In the genomic region with DNA sequence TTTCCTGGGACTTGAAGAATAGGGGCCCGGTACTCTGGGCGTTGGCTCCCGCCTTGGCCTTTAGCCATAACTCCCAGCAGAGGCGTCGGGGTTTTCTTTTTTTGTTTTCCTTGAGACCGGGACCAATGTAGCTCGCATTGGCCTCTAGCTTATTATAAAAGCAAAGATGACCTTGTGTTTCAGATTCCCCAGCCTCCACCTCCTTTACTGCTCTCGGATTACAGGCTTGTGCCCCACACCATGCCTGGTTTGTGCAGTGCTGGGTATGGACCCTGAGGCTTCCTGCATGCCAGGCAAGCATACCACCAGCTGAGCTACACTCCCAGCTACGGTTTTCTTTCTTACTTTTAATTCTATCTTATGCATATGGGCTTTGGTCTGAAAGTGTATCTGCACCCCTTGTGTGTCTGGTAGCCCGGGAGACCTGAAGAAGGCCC, we compare ENCODE assay signal across 8 mouse cellular contexts. TPM values are rescaled to one million over a fixed set of nuclear protein-coding genes. Genes with fewer than 3 reads are reported as not detected.
DNase-seq lines count a peak whose midpoint lies in the region; ATAC-seq lines count a peak whose summit lies in the region.

No protein-coding gene starts in this region.

- H3K4me3 ChIP-seq in kidney, embryonic 14.5 days (ENCODE audit: low read length): 0 out of 2 replicates have a peak overlapping the region, but pooled peaks have one; percentile 57
- peak overlapping the region; percentile 51 for H3K4me3 ChIP-seq in embryonic facial prominence, embryonic 12.5 days
- peak overlapping the region; percentile 52 for H3K4me3 ChIP-seq in hindbrain, embryonic 15.5 days
- H3K4me3 ChIP-seq in midbrain, embryonic 13.5 days (replicated peaks): peak overlapping the region; percentile 51

- H3K4me2 ChIP-seq in kidney, embryonic 14.5 days (replicated peaks; ENCODE audit: low read depth, low read length): peak overlapping the region; percentile 98
- H3K4me2 ChIP-seq in embryonic facial prominence, embryonic 12.5 days (replicated peaks): peak overlapping the region; percentile 95
- H3K4me2 ChIP-seq in hindbrain, embryonic 15.5 days: peak overlapping the region; percentile 93
- H3K4me2 ChIP-seq in midbrain, embryonic 13.5 days (replicated peaks): peak overlapping the region; percentile 84

- ATAC-seq in kidney, embryonic 14.5 days (ENCODE audit: low FRiP score, low TSS enrichment): peak; percentile 43; the same call in 1 of the 2 replicates
- peak; percentile 58 for ATAC-seq in embryonic facial prominence, embryonic 12.5 days (ENCODE audit: insufficient number of reproducible peaks, insufficient read depth, low FRiP score, low TSS enrichment)
- ATAC-seq in hindbrain, embryonic 15.5 days (ENCODE audit: low FRiP score, low read depth): peak; percentile 50
- peak; percentile 64 for ATAC-seq in midbrain, embryonic 13.5 days

- no peaks in the 10 kb centered on the region for H3K36me3 ChIP-seq in kidney, embryonic 14.5 days (ENCODE audit: control insufficient read depth, insufficient read depth, low read length)
- no peaks in the 10 kb centered on the region for H3K36me3 ChIP-seq in embryonic facial prominence, embryonic 12.5 days
- H3K36me3 ChIP-seq in hindbrain, embryonic 15.5 days: no peaks in the 10 kb centered on the region
- H3K36me3 ChIP-seq in midbrain, embryonic 13.5 days: no peaks in the 10 kb centered on the region

- H3K27ac ChIP-seq in kidney, embryonic 14.5 days (ENCODE audit: low read depth, low read length): no peak overlapping the region; the same call in 1 of the 2 replicates
- H3K27ac ChIP-seq in embryonic facial prominence, embryonic 12.5 days: peak overlapping the region; percentile 69
- peak overlapping the region; percentile 46; the same call in 1 of the 2 replicates for H3K27ac ChIP-seq in hindbrain, embryonic 15.5 days (replicated peaks)
- H3K27ac ChIP-seq in midbrain, embryonic 13.5 days: peak overlapping the region; percentile 30; the same call in 1 of the 2 replicates

- WGBS in kidney, embryonic 14.5 days: 9% methylated on average over 10 of the region's 10 CpGs
- 12% methylated on average over 10 of the region's 10 CpGs for WGBS in embryonic facial prominence, embryonic 12.5 days
- WGBS in hindbrain, embryonic 15.5 days: 9% methylated on average over 10 of the region's 10 CpGs
- WGBS in midbrain, embryonic 13.5 days: 12% methylated on average over 10 of the region's 10 CpGs

- intact Hi-C loops in left cerebral cortex, postnatal 14 days (cut with DNase I): no loop called here

- H3K27me3 ChIP-seq in kidney, embryonic 14.5 days (ENCODE audit: control insufficient read depth, insufficient read depth, low read length): no peaks in the 10 kb centered on the region
- H3K27me3 ChIP-seq in embryonic facial prominence, embryonic 12.5 days: no peaks in the 10 kb centered on the region
- no peaks in the 10 kb centered on the region for H3K27me3 ChIP-seq in hindbrain, embryonic 15.5 days
- peaks cover 5% of the 10 kb centered on the region; the same call in 1 of the 2 replicates for H3K27me3 ChIP-seq in midbrain, embryonic 13.5 days

- no peak for DNase-seq in kidney, postnatal 36 days
- no peak for DNase-seq in embryo, embryonic 9.5 days (ENCODE audit: extremely low spot score)
- no peak for DNase-seq in left cerebral cortex, postnatal 14 days (ENCODE audit: low spot score in 2 of 2)
- DNase-seq in spleen, adult 12 weeks (ENCODE audit: low spot score): no peak

- H3K9ac ChIP-seq in kidney, embryonic 14.5 days (ENCODE audit: low read depth, low read length): no peak overlapping the region
- no peak overlapping the region for H3K9ac ChIP-seq in embryonic facial prominence, embryonic 12.5 days
- H3K9ac ChIP-seq in hindbrain, embryonic 15.5 days: no peak overlapping the region
- H3K9ac ChIP-seq in midbrain, embryonic 13.5 days (replicated peaks): no peak overlapping the region

- no peaks in the 10 kb centered on the region for H3K9me3 ChIP-seq in kidney, embryonic 14.5 days (ENCODE audit: control insufficient read depth, low read length)
- H3K9me3 ChIP-seq in embryonic facial prominence, embryonic 12.5 days: no peaks in the 10 kb centered on the region
- no peaks in the 10 kb centered on the region for H3K9me3 ChIP-seq in hindbrain, embryonic 15.5 days
- H3K9me3 ChIP-seq in midbrain, embryonic 13.5 days: no peaks in the 10 kb centered on the region

- H3K4me1 ChIP-seq in kidney, embryonic 14.5 days (ENCODE audit: control insufficient read depth, insufficient read depth, low read length): peaks cover 20% of the 10 kb centered on the region
- H3K4me1 ChIP-seq in embryonic facial prominence, embryonic 12.5 days: peaks cover 32% of the 10 kb centered on the region
- peaks cover 36% of the 10 kb centered on the region for H3K4me1 ChIP-seq in hindbrain, embryonic 15.5 days (replicated peaks)
- peaks cover 29% of the 10 kb centered on the region for H3K4me1 ChIP-seq in midbrain, embryonic 13.5 days (replicated peaks)

RNA-seq across cellular contexts. Expression of gene Micall2, which starts 0.4 kb away (rescaled TPM):
- 3.6 and 6.4 TPM in 2 replicates for polyA plus RNA-seq in kidney, embryonic 14.5 days (2014; fragmentation: Nextera tagmentation; extraction: Ambion mirVana)
- 7.7 and 8.4 TPM in 2 replicates for polyA plus RNA-seq in embryonic facial prominence, embryonic 12.5 days (2016; fragmentation: Nextera tagmentation; extraction: Ambion mirVana)
- polyA plus RNA-seq in hindbrain, embryonic 15.5 days (2015; fragmentation: Nextera tagmentation; extraction: Ambion mirVana): 10.1 and 12.2 TPM in 2 replicates
- polyA plus RNA-seq in midbrain, embryonic 13.5 days (2015; fragmentation: Nextera tagmentation; extraction: Ambion mirVana): 7.5 and 8.9 TPM in 2 replicates
- total RNA-seq in left cerebral cortex, postnatal 14 days (2021): 1 to 10 TPM; 1.6 to 2.8 TPM

RNA-seq across cellular contexts. Expression of gene Ints1, which starts 39.0 kb away (rescaled TPM):
- 32.2 and 40.7 TPM in 2 replicates for polyA plus RNA-seq in kidney, embryonic 14.5 days (2014; fragmentation: Nextera tagmentation; extraction: Ambion mirVana)
- 33.6 and 34.5 TPM in 2 replicates for polyA plus RNA-seq in embryonic facial prominence, embryonic 12.5 days (2016; fragmentation: Nextera tagmentation; extraction: Ambion mirVana)
- 30.0 and 30.3 TPM in 2 replicates for polyA plus RNA-seq in hindbrain, embryonic 15.5 days (2015; fragmentation: Nextera tagmentation; extraction: Ambion mirVana)
- 24.0 and 28.9 TPM in 2 replicates for polyA plus RNA-seq in midbrain, embryonic 13.5 days (2015; fragmentation: Nextera tagmentation; extraction: Ambion mirVana)
- 100 to 1,000 TPM in 1 of 2 experiments, 10 to 100 TPM in 1; 96.8 to 102 TPM for total RNA-seq in left cerebral cortex, postnatal 14 days (2021)

RNA-seq across cellular contexts. Expression of gene Mafk, which starts 54.8 kb away (rescaled TPM):
- 2.5 and 5.3 TPM in 2 replicates for polyA plus RNA-seq in kidney, embryonic 14.5 days (2014; fragmentation: Nextera tagmentation; extraction: Ambion mirVana)
- 7.2 and 8.6 TPM in 2 replicates for polyA plus RNA-seq in embryonic facial prominence, embryonic 12.5 days (2016; fragmentation: Nextera tagmentation; extraction: Ambion mirVana)
- 11.7 and 13.5 TPM in 2 replicates for polyA plus RNA-seq in hindbrain, embryonic 15.5 days (2015; fragmentation: Nextera tagmentation; extraction: Ambion mirVana)
- 15.4 TPM in 2 replicates for polyA plus RNA-seq in midbrain, embryonic 13.5 days (2015; fragmentation: Nextera tagmentation; extraction: Ambion mirVana)
- total RNA-seq in left cerebral cortex, postnatal 14 days (2021): 1 to 10 TPM; 7.6 to 8.5 TPM
